Mouse (Mus musculus) limb, embryonic 14.5 days (tissue): ENCODE results near the gene Trio. TPM values are rescaled to one million over a fixed set of nuclear protein-coding genes. Genes with fewer than 3 reads are reported as not detected.

Experiments used
- ATAC-seq: fragments of 200-750 bp; cut with Nextera tagmentation; 2 replicates; pipeline ENCODE4 v1.8.0; 2017; ENCODE audit warnings: low read depth, moderate number of reproducible peaks, moderate TSS enrichment; ENCODE audit not compliant: low FRiP score
- DNase-seq: peaks from one replicate; pipeline ENCODE4 v3.0.0-alpha.2; 2015; ENCODE audit warnings: low spot score
- H3K27ac ChIP-seq: fragments of 300-500 bp; sonication (generic); replicated peaks from 2 replicates; pipeline ENCODE4 v1.5.1; 2014; ENCODE audit warnings: low read depth, mild to moderate bottlenecking, low read length, moderate library complexity, mixed read lengths
- H3K27me3 ChIP-seq: fragments of 300-500 bp; sonication (generic); 2 replicates; pipeline ENCODE4 v1.6.1; 2014; ENCODE audit warnings: low read length, mixed read lengths; ENCODE audit not compliant: control insufficient read depth, insufficient read depth
- H3K36me3 ChIP-seq: fragments of 300-500 bp; sonication (generic); 2 replicates; pipeline ENCODE4 v1.6.1; 2014; ENCODE audit warnings: mild to moderate bottlenecking, low read length, moderate library complexity, mixed read lengths; ENCODE audit not compliant: control insufficient read depth, insufficient read depth
- H3K4me1 ChIP-seq: fragments of 300-500 bp; sonication (generic); 2 replicates; pipeline ENCODE4 v1.6.1; 2014; ENCODE audit warnings: antibody characterized with exemption, low read length, mixed read lengths; ENCODE audit not compliant: control insufficient read depth, insufficient read depth
- H3K4me2 ChIP-seq: fragments of 300-500 bp; sonication (generic); replicated peaks from 2 replicates; pipeline ENCODE4 v1.6.1; 2014; ENCODE audit warnings: low read depth, mild to moderate bottlenecking, low read length, moderate library complexity; ENCODE audit not compliant: severe bottlenecking
- H3K4me3 ChIP-seq: fragments of 300-500 bp; sonication (generic); replicated peaks from 2 replicates; pipeline ENCODE4 v1.5.1; 2014; ENCODE audit warnings: low read length
- H3K9ac ChIP-seq: fragments of 300-500 bp; sonication (generic); 2 replicates; pipeline ENCODE4 v1.6.1; 2014; ENCODE audit warnings: mild to moderate bottlenecking, low read depth, low read length, moderate library complexity; ENCODE audit not compliant: severe bottlenecking
- H3K9me3 ChIP-seq: fragments of 300-500 bp; sonication (generic); 2 replicates; pipeline ENCODE4 v1.6.1; 2016; ENCODE audit warnings: low read length; ENCODE audit not compliant: control insufficient read depth
- POLR2A ChIP-seq: fragments of 200-500 bp; IDR thresholded peaks from 2 replicates; pipeline ENCODE4 v1.8.0; 2012; ENCODE audit warnings: inconsistent platforms, mild to moderate bottlenecking, moderate library complexity, borderline replicate concordance; ENCODE audit not compliant: insufficient read depth, insufficient read length; ENCODE audit errors: extremely low read depth
- WGBS: fragments of 180-500 bp; shearing (Covaris S2); extraction: QIAGEN DNeasy Blood & Tissue Kit; methylation state at CpG from one replicate; pipeline ENCODE4 v1.1.7; 2014; 5-methylcytosine and 5-hydroxymethylcytosine counted together
- polyA plus RNA-seq, 2 experiments: library from polyadenylated mRNA; depleted of rRNA in 1 of 2; stranded (reverse) in 1 of 2; unstranded in 1 of 2; fragments of >200 nt; fragmentation: Nextera tagmentation in 1 of 2; extraction: Ambion mirVana in 1 of 2; gene quantifications; 2 replicates each; pipeline versions ENCODE4 v1.2.1 to v1.2.3; 2012 to 2014

The Trio gene
- polyA plus RNA-seq, 2 experiments, result 78.7 to 230 TPM

DNA sequence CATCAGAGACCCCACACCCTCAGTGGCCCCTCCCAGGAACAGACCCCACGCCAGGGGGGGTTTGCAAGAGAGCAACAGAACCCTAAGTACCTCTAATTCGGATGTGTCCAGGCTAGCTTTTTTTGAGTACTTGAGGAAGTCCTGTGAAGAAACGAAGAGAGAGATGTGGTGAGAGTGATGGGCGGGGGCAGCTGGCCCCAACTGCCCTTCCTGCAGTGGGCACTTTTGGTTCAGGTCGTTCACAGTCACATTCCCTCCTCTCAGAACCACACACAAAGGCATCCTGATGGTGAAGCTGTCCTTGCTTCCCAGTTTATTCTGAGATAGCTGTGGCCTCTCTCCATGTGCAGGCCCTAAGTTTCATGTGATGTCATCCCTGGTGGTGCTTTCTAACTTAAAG lies 271.7 kb downstream of the Trio start:
- Histone ChIP-seq H3K9ac (no peak overlapping the region), H3K9me3 (no peaks in the 10 kb centered on the region), H3K4me1 (peaks cover 8% of the 10 kb centered on the region), H3K4me2 (no peak overlapping the region), H3K27me3 (no peaks in the 10 kb centered on the region), H3K36me3 (peaks cover 97% of the 10 kb centered on the region), H3K4me3 (no peak overlapping the region), H3K27ac (0 out of 2 replicates have a peak overlapping the region, but pooled peaks have one; percentile 6)
- TF ChIP-seq POLR2A, result no peak
- 65% methylated on average over 5 of the region's 5 CpGs for WGBS
- no peak for DNase-seq
- no peak for ATAC-seq

- H3K27ac ChIP-seq, result 0 out of 2 replicates have a peak overlapping the region, but pooled peaks have one; percentile 26
Measured at GRCm38 (mm10) chr15:27752677-27753342, 272.8 kb downstream of the Trio start.

GRCm38 (mm10) chr15:27751612-27752405 lies 273.8 kb downstream of the Trio start:
- ATAC-seq, result peak; percentile 32; the same call in 1 of the 2 replicates
- Histone ChIP-seq H3K9me3 (no peaks in the 10 kb centered on the region), H3K36me3 (peaks cover 98% of the 10 kb centered on the region), H3K4me3 (no peak overlapping the region), H3K27me3 (no peaks in the 10 kb centered on the region), H3K27ac (no peak overlapping the region), H3K9ac (no peak overlapping the region), H3K4me2 (no peak overlapping the region), H3K4me1 (peaks cover 5% of the 10 kb centered on the region)
- DNase-seq, result peak; percentile 62
- TF ChIP-seq POLR2A, result no peak
- 76% methylated on average over 12 of the region's 12 CpGs for WGBS

More at GRCm38 (mm10) chr15:27752677-27753342, 272.8 kb downstream of the Trio start:
- Histone ChIP-seq H3K4me2 (no peak overlapping the region), H3K4me1 (peaks cover 5% of the 10 kb centered on the region), H3K9me3 (no peaks in the 10 kb centered on the region), H3K36me3 (peaks cover 97% of the 10 kb centered on the region), H3K4me3 (no peak overlapping the region), H3K9ac (no peak overlapping the region), H3K27me3 (no peaks in the 10 kb centered on the region)
- TF ChIP-seq POLR2A, result no peak
- ATAC-seq (no peak), DNase-seq (no peak)
- 64% methylated on average over 7 of the region's 7 CpGs for WGBS

GRCm38 (mm10) chr15:27748739-27749138 lies 276.9 kb downstream of the Trio start:
- WGBS, result 85% methylated on average over 8 of the region's 8 CpGs
- Histone ChIP-seq H3K9me3 (no peaks in the 10 kb centered on the region), H3K4me2 (no peak overlapping the region), H3K27me3 (no peaks in the 10 kb centered on the region), H3K27ac (no peak overlapping the region), H3K9ac (no peak overlapping the region), H3K36me3 (peaks cover 99% of the 10 kb centered on the region), H3K4me1 (peaks cover 3% of the 10 kb centered on the region), H3K4me3 (no peak overlapping the region)
- DNase-seq (no peak), ATAC-seq (no peak)
- TF ChIP-seq POLR2A, result no peak

DNA sequence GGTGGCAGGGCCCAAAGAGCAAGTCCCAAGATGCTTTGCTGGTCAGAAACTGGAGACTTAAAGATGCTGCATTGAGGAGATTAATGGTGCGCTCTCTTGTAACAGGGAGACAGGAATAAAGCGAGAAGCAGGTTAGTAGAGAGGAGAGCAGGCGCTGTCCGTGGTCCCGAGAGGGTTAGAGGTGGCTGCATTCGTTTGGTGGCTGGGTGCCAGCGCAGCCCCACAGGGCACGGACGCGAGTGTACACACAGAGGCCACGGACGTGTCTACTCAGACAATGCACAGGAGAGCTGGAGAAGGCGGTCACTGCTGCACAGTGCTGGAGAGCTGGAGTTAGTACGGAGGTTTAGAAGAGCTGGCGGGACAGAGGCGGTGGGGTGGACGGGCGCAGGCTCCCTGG lies 278.1 kb downstream of the Trio start:
- DNase-seq (no peak), ATAC-seq (no peak)
- H3K27ac ChIP-seq, result no peak overlapping the region
- no peak overlapping the region for H3K4me2 ChIP-seq
- no peak for TF ChIP-seq POLR2A
- H3K27me3 ChIP-seq, result no peaks in the 10 kb centered on the region
- H3K4me3 ChIP-seq, result no peak overlapping the region
- no peak overlapping the region for H3K9ac ChIP-seq
- peaks cover 100% of the 10 kb centered on the region for H3K36me3 ChIP-seq
- no peaks in the 10 kb centered on the region for H3K4me1 ChIP-seq
- H3K9me3 ChIP-seq, result no peaks in the 10 kb centered on the region
- WGBS, result 92% methylated on average over 18 of the region's 18 CpGs
